Mouse (Mus musculus) E14TG2a.4 (cell line): ENCODE measurements around the gene Prss56.

Source experiments
- H3K27me3 ChIP-seq: 2 replicates; pipeline ENCODE4 v1.6.1; 2014; ENCODE audit warnings: low read length, control low read depth; ENCODE audit not compliant: insufficient read depth
- H3K36me3 ChIP-seq: 2 replicates; pipeline ENCODE4 v1.6.1; 2014; ENCODE audit warnings: low read length, control low read depth; ENCODE audit not compliant: insufficient read depth
- H3K4me1 ChIP-seq: replicated peaks from 2 replicates; pipeline ENCODE4 v1.6.1; 2014; ENCODE audit warnings: low read depth, low read length, control low read depth
- H3K4me3 ChIP-seq: replicated peaks from 2 replicates; pipeline ENCODE4 v1.5.1; 2014; ENCODE audit warnings: mild to moderate bottlenecking, low read length
- H3K9me3 ChIP-seq: 2 replicates; pipeline ENCODE4 v1.6.1; 2014; ENCODE audit warnings: low read length, control low read depth
- CTCF ChIP-seq: conservative IDR thresholded peaks from 2 replicates; pipeline ENCODE4 v1.5.1; 2014; ENCODE audit warnings: low read length
- NANOG ChIP-seq: IDR thresholded peaks from 2 replicates; pipeline ENCODE4 v1.6.1; 2014; ENCODE audit warnings: borderline replicate concordance, low read length, mixed read lengths
- POU5F1 ChIP-seq: IDR thresholded peaks from 2 replicates; pipeline ENCODE4 v1.6.1; 2014; ENCODE audit warnings: low read length, borderline replicate concordance

Prss56 gene

DNA sequence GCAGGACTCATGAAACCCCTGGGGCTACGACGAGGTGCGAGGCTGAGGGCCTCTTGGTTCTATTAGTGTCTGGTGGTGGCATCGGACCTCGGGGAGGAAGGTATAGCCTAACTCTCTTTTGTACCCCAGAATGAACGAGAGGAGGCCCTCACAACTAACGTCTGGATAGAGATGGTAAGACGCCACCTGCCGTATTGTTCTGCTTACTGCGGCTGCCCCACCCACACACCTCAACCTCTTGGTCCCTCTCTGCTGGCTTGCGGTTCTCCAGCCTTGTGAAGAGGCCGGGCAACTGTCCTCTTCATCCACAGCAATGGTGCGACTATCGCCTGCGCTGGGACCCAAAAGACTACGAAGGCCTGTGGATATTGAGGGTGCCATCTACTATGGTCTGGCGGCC lies 23.2 kb downstream of the Prss56 start:
- no peaks in the 10 kb centered on the region for H3K9me3 ChIP-seq
- peaks cover 48% of the 10 kb centered on the region for H3K27me3 ChIP-seq
- no peaks in the 10 kb centered on the region for H3K36me3 ChIP-seq
- H3K4me3 ChIP-seq, result peak overlapping the region; percentile 61
- peaks cover 45% of the 10 kb centered on the region for H3K4me1 ChIP-seq
- TF ChIP-seq POU5F1 (no peak), CTCF (peak; percentile 66)

DNA sequence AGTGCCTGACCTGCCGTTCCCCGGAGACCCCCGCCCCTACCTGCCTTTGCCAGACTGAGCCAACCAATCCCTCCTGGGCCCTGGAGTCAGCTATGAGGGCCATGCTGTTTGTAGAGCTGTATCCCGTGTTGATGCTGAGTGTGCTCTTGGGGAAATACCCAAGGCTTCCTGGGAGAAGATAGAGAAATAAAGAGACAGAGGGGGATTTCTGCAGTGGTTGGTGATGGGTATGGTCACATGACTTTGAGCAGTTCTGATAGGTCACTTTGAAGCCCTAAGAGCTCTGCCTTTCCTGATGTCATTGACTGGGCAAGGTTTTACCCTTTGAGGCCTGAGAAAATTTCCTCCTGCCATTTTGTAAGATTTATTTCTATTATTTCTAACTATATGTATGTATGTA lies 28.3 kb downstream of the Prss56 start:
- Histone ChIP-seq H3K27me3 (peaks cover 16% of the 10 kb centered on the region), H3K4me3 (no peak overlapping the region), H3K4me1 (peaks cover 63% of the 10 kb centered on the region), H3K36me3 (peaks cover 15% of the 10 kb centered on the region), H3K9me3 (no peaks in the 10 kb centered on the region)
- TF ChIP-seq CTCF, result no peak
- TF ChIP-seq POU5F1, result no peak
- no peak for TF ChIP-seq NANOG

DNA sequence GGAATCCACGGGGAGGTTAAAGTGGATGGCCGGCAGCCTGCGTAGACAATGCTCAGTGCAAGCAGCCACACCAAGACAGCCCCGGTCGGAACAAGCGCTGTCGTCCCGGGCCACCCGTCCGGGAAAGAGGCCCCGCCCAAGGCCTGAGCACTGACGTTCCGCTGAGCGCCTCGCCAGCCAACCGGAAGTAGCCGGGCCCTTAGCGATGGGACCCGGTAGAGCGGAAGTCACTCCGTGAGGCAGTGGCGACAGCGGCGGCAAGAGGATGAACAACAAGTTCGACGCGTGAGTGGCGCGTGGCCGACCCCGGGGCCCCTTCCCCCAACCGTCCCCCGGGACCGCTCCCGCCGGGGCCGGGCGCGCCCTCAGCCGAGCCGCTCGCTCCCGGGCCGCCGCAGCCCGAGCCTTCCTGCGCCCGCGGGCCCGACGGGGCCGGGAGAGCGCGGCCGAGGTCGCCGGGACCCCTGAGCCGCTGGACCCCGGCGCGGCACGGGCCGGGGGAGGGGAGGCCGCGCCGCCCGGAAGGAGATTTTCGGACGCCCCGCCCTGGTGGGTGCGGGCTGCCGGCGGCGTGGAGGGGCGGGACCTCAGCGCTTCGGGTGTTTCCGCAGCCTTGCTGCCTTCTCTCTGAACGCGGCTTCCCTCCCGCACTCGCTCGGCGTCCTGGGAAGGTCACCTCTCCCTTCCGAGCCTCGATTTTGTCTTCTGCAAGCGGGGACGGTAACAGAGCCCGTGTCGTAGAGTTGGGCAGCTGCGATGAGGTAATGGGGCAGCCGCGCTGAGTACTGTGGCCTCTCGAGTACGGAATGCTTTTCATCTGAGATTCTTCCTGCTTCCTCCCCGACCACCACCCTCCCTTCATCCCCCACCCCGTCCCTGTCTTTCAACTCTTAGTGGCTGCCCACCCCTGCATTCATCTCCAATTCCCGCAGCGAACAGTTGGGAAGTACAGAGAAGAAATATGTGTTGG lies 30.9 kb downstream of the Prss56 start, which contains the start of gene Eif4e2:
Gene Eif4e2, plus strand, starts transcription at position 180 of the 970 bp plus-strand sequence.
- TF ChIP-seq CTCF (no peak), NANOG (no peak), POU5F1 (no peak)
- H3K4me1 ChIP-seq, result peaks cover 72% of the 10 kb centered on the region
- H3K27me3 ChIP-seq, result no peaks in the 10 kb centered on the region

DNA sequence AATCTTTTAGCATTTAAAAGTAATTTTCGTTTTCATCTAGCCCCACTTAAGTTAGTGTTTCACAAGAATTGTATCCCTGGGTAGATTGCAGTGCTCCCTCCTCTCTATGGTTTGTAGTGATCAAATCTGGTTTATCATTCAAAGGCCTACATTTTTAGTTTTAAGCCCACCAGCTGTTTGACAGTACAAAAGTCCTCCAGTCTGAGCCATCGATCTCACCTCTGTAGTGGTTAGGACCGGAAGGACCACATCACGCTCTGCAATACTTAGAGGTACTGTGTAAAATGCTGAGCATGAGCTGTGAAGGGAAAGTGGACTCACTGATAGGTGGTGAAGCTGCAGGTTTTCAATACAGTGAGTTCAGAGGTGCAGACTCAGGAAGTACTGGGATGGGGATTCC lies 31.6 kb downstream of the Prss56 start:
- TF ChIP-seq CTCF (no peak), POU5F1 (no peak), NANOG (no peak)
- Histone ChIP-seq H3K36me3 (peaks cover 45% of the 10 kb centered on the region), H3K9me3 (no peaks in the 10 kb centered on the region), H3K27me3 (no peaks in the 10 kb centered on the region), H3K4me3 (peak overlapping the region; percentile 87), H3K4me1 (peaks cover 73% of the 10 kb centered on the region)

More for the DNA sequence above, 30.9 kb downstream of the Prss56 start, which contains the start of gene Eif4e2:
- H3K9me3 ChIP-seq, result no peaks in the 10 kb centered on the region
- peaks cover 38% of the 10 kb centered on the region for H3K36me3 ChIP-seq
- peak within 1 kb of the TSS; percentile 87 for H3K4me3 ChIP-seq

DNA sequence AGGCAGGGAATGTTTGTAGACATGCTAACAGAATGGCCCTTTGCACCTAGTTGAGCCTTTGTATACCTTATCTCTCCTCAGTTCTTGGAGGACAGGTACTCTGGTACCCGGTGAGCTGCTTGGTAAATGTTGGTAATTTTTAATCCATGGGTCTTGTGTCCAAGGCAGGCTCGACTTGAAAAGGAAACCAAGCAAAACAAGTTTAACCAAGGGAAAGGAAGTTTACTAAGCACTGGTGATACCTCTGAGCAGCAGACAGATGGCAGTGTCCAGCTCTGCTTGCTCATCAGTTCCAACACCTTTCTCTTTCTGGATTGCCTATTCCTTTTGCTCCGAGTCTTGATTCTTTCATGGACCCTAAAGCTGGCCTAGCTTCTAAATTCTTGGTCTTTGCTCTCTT lies 34.8 kb downstream of the Prss56 start:
- Histone ChIP-seq H3K4me3 (peak overlapping the region; percentile 87), H3K4me1 (peaks cover 86% of the 10 kb centered on the region), H3K9me3 (no peaks in the 10 kb centered on the region), H3K36me3 (peaks cover 77% of the 10 kb centered on the region), H3K27me3 (no peaks in the 10 kb centered on the region)
- TF ChIP-seq POU5F1 (no peak), CTCF (peak; percentile 55)

DNA sequence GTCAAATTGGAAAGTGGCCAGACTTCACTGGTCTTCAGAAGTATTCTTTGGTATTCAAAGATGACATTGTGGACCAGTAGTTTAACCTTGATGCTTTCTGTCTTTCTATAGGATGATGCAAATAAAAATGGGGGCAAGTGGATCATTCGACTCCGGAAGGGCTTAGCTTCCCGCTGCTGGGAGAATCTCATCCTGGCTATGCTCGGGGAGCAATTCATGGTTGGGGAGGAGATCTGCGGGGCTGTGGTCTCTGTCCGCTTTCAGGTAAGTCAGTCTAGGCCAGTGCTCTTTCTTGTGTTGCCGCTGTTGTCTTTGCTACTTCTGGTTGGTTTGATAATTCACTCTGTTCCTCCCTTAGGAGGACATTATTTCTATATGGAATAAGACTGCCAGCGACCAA lies 42.6 kb downstream of the Prss56 start:
- no peaks in the 10 kb centered on the region for H3K27me3 ChIP-seq
- H3K9me3 ChIP-seq, result no peaks in the 10 kb centered on the region
- TF ChIP-seq CTCF, result no peak
- TF ChIP-seq POU5F1, result no peak
- no peak for TF ChIP-seq NANOG
- peak overlapping the region; percentile 68 for H3K4me3 ChIP-seq
- H3K4me1 ChIP-seq, result peaks cover 88% of the 10 kb centered on the region
- peaks cover 91% of the 10 kb centered on the region for H3K36me3 ChIP-seq

DNA sequence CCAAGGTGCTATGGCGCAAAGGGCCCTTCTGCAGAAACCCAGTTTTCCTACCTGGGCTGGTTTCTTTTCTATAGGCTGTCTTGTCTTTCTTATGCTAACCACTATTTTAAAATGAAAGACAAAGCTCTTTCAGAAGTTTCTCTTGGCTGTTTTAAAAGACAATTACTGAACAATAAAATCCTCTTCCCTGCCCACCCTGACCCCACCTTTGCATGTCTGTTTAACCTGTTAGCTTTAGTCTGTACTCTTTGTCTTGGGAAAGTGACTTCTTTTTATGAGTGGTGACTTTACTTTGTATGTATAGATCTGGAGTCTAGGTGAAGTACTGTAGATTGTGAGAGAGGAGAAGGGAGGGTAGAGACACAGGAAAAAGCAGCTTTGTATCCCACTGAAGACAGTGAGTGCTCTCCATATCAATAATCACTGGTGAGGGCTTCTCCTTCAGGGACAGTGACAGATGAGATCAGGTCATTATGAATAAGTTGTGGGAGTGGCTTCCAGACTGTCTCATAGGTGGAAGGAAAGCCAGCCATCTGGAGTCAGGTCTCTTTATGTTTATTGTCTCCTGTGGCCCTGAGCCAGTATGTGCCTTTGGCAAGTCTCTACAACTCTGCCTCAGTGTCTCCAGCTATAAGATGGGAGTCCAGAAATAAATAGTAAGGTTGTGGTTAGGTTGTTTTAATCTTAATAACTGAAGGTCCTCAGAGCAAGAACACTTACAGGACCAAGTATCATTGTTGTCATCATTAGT lies 43.5 kb downstream of the Prss56 start:
- H3K9me3 ChIP-seq, result no peaks in the 10 kb centered on the region
- peak overlapping the region; percentile 68 for H3K4me3 ChIP-seq
- peaks cover 88% of the 10 kb centered on the region for H3K4me1 ChIP-seq
- no peaks in the 10 kb centered on the region for H3K27me3 ChIP-seq
- no peak for TF ChIP-seq CTCF
- TF ChIP-seq POU5F1, result peak; percentile 13; the same call in 1 of the 2 replicates
- peak; percentile 85 for TF ChIP-seq NANOG
- peaks cover 89% of the 10 kb centered on the region for H3K36me3 ChIP-seq

DNA sequence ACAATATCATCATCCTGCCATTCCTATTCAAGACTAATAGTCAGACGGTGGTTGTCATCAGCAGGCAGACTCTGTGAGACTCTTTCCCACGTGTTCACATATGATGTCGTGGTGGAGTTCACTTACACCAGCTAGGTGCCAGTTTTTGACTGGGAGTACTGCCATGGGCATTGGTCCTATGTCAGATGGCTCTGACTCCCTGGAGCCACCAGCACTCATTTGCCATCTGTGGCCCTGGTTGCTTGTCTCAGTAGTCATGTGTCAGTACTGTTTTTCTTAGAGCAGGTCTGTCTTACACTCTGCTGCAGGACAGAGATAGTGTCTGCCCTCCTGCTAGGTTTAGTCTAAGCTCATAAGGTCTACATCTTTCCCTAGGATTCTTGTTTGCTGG lies 44.0 kb downstream of the Prss56 start:
- Histone ChIP-seq H3K9me3 (no peaks in the 10 kb centered on the region), H3K27me3 (no peaks in the 10 kb centered on the region), H3K4me3 (peak overlapping the region; percentile 60), H3K36me3 (peaks cover 89% of the 10 kb centered on the region), H3K4me1 (peaks cover 88% of the 10 kb centered on the region)
- TF ChIP-seq NANOG (no peak), CTCF (no peak)
